Mouse (Mus musculus) bone marrow, adult 2 months (tissue): Measurements from ENCODE around the gene Xpr1.

Source experiments
- CTCF ChIP-seq: fragments of 200-500 bp; IDR thresholded peaks from 2 replicates; pipeline ENCODE4 v1.5.1; 2011; ENCODE audit warnings: low read length, control low read depth; ENCODE audit not compliant: control insufficient read depth, insufficient read depth
- POLR2A ChIP-seq: fragments of 200-500 bp; IDR thresholded peaks from 2 replicates; pipeline ENCODE4 v1.6.1; 2011; ENCODE audit warnings: low read depth, mild to moderate bottlenecking, control low read depth, low read length, borderline replicate concordance; ENCODE audit not compliant: control insufficient read depth

GRCm38 (mm10) chr1:155254309-155254708 lies 162.9 kb downstream of the Xpr1 start:
- TF ChIP-seq CTCF (no peak), POLR2A (no peak)
